Mouse (Mus musculus): ENCODE measurements around the gene Vav3.

DNA sequence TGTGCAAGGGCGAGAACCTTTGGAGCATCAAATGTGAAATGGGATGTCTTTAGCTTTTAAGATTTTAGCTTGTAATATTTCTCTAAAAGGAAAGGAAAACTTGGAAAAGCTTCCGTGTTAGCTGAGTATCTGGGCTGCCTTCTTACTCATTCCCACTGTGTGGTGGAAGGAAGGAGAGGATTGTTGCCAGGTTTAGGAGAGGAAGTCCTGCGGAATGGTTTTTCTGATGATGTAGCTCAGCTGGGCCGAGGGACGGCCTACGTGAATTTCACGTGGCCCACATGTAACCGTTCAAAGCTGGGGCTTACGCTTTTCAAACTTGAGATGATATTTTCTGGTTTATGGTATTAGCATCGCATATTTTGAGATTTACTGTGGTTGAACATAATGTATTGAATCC, 48.3 kb downstream of the Vav3 start:
- TF ChIP-seq POLR2A (IDR thresholded peaks at IDR 0.05; ENCODE audit: control insufficient read depth, low read depth, low read length) (no peak), CTCF (IDR thresholded peaks at IDR 0.05; ENCODE audit: control insufficient read depth, insufficient read depth, insufficient replicate concordance, low read depth, low read length) (no peak)

Data from testis, adult 2 months (tissue).